Mouse (Mus musculus): ENCODE measurements at regions not wholly inside any gene's neighbourhood (a gene's known extent, or its start where the extent isn't known, plus 50 kb on each side); places are given as distances from the start of the nearest gene placed in this dataset.

GRCm38 (mm10) chr13:39566491-39566890, 605.8 kb upstream of the Slc35b3 start:
- H3K4me2 ChIP-seq = no peak overlapping the region
- no peaks in the 10 kb centered on the region for H3K27me3 ChIP-seq
- no peak for ATAC-seq (ENCODE audit: borderline replicate concordance, extremely low read depth, low FRiP score, low TSS enrichment)
- H3K27ac ChIP-seq = no peak overlapping the region
- no peaks in the 10 kb centered on the region for H3K9me3 ChIP-seq
- no peaks in the 10 kb centered on the region for H3K4me1 ChIP-seq
- H3K9ac ChIP-seq = no peak overlapping the region
- H3K4me3 ChIP-seq = no peak overlapping the region
- no peaks in the 10 kb centered on the region for H3K36me3 ChIP-seq
- 56% methylated on average over 2 of the region's 2 CpGs for WGBS

GRCm38 (mm10) chr13:39537724-39538440, 577.2 kb upstream of the Slc35b3 start:
- 24% methylated on average over 14 of the region's 14 CpGs for WGBS
- Histone ChIP-seq H3K27ac (no peak overlapping the region), H3K9ac (no peak overlapping the region), H3K4me3 (no peak overlapping the region), H3K9me3 (no peaks in the 10 kb centered on the region), H3K36me3 (no peaks in the 10 kb centered on the region), H3K4me1 (no peaks in the 10 kb centered on the region), H3K27me3 (no peaks in the 10 kb centered on the region), H3K4me2 (no peak overlapping the region)
- no peak for ATAC-seq (ENCODE audit: borderline replicate concordance, extremely low read depth, low FRiP score, low TSS enrichment)

GRCm38 (mm10) chr13:39526469-39526868, 565.8 kb upstream of the Slc35b3 start:
- Histone ChIP-seq H3K27ac (no peak overlapping the region), H3K9me3 (no peaks in the 10 kb centered on the region), H3K27me3 (no peaks in the 10 kb centered on the region), H3K36me3 (no peaks in the 10 kb centered on the region), H3K4me3 (no peak overlapping the region), H3K9ac (no peak overlapping the region), H3K4me2 (no peak overlapping the region), H3K4me1 (no peaks in the 10 kb centered on the region)
- ATAC-seq (ENCODE audit: borderline replicate concordance, extremely low read depth, low FRiP score, low TSS enrichment) = no peak
- 81% methylated on average over 1 of the region's 1 CpGs for WGBS

GRCm38 (mm10) chr13:39523856-39524301, 563.2 kb upstream of the Slc35b3 start:
- Histone ChIP-seq H3K27me3 (no peaks in the 10 kb centered on the region), H3K4me3 (no peak overlapping the region), H3K36me3 (no peaks in the 10 kb centered on the region), H3K9ac (no peak overlapping the region), H3K4me1 (no peaks in the 10 kb centered on the region), H3K9me3 (no peaks in the 10 kb centered on the region), H3K27ac (no peak overlapping the region), H3K4me2 (no peak overlapping the region)
- ATAC-seq (ENCODE audit: borderline replicate concordance, extremely low read depth, low FRiP score, low TSS enrichment) = no peak
- 77% methylated on average over 9 of the region's 9 CpGs for WGBS

GRCm38 (mm10) chr13:39523246-39523850, 562.7 kb upstream of the Slc35b3 start:
- Histone ChIP-seq H3K27ac (no peak overlapping the region), H3K36me3 (no peaks in the 10 kb centered on the region), H3K9ac (no peak overlapping the region), H3K4me1 (no peaks in the 10 kb centered on the region), H3K4me2 (no peak overlapping the region), H3K9me3 (no peaks in the 10 kb centered on the region), H3K4me3 (no peak overlapping the region), H3K27me3 (no peaks in the 10 kb centered on the region)
- WGBS = 55% methylated on average over 5 of the region's 5 CpGs
- no peak for ATAC-seq (ENCODE audit: borderline replicate concordance, extremely low read depth, low FRiP score, low TSS enrichment)

GRCm38 (mm10) chr13:39520846-39521245, 560.2 kb upstream of the Slc35b3 start:
- H3K9me3 ChIP-seq = no peaks in the 10 kb centered on the region
- no peak for ATAC-seq (ENCODE audit: borderline replicate concordance, extremely low read depth, low FRiP score, low TSS enrichment)
- H3K36me3 ChIP-seq = no peaks in the 10 kb centered on the region
- H3K27ac ChIP-seq = no peak overlapping the region
- H3K27me3 ChIP-seq = no peaks in the 10 kb centered on the region
- no peak overlapping the region for H3K4me2 ChIP-seq
- no peak overlapping the region for H3K9ac ChIP-seq
- WGBS = 92% methylated on average over 9 of the region's 9 CpGs
- no peaks in the 10 kb centered on the region for H3K4me1 ChIP-seq
- no peak overlapping the region for H3K4me3 ChIP-seq

GRCm38 (mm10) chr13:39516106-39516505, 555.4 kb upstream of the Slc35b3 start:
- H3K9me3 ChIP-seq = no peaks in the 10 kb centered on the region
- H3K27me3 ChIP-seq = no peaks in the 10 kb centered on the region
- WGBS = 56% methylated on average over 8 of the region's 8 CpGs
- no peak overlapping the region for H3K4me2 ChIP-seq
- H3K36me3 ChIP-seq = no peaks in the 10 kb centered on the region
- H3K27ac ChIP-seq = no peak overlapping the region
- no peaks in the 10 kb centered on the region for H3K4me1 ChIP-seq
- no peak overlapping the region for H3K9ac ChIP-seq
- ATAC-seq (ENCODE audit: borderline replicate concordance, extremely low read depth, low FRiP score, low TSS enrichment) = no peak
- no peak overlapping the region for H3K4me3 ChIP-seq

GRCm38 (mm10) chr13:39489806-39490205, 529.1 kb upstream of the Slc35b3 start:
- Histone ChIP-seq H3K4me2 (no peak overlapping the region), H3K9ac (no peak overlapping the region), H3K9me3 (no peaks in the 10 kb centered on the region), H3K4me1 (no peaks in the 10 kb centered on the region), H3K4me3 (no peak overlapping the region), H3K27ac (no peak overlapping the region), H3K27me3 (no peaks in the 10 kb centered on the region), H3K36me3 (no peaks in the 10 kb centered on the region)
- 57% methylated on average over 7 of the region's 7 CpGs for WGBS
- ATAC-seq (ENCODE audit: borderline replicate concordance, extremely low read depth, low FRiP score, low TSS enrichment) = no peak

- no peak overlapping the region for H3K27ac ChIP-seq
- 48% methylated on average over 6 of the region's 6 CpGs for WGBS
- H3K27me3 ChIP-seq = no peaks in the 10 kb centered on the region
- H3K4me2 ChIP-seq = no peak overlapping the region
- H3K36me3 ChIP-seq = no peaks in the 10 kb centered on the region
- H3K4me3 ChIP-seq = no peak overlapping the region
- no peaks in the 10 kb centered on the region for H3K9me3 ChIP-seq
- no peak for ATAC-seq (ENCODE audit: borderline replicate concordance, extremely low read depth, low FRiP score, low TSS enrichment)
- H3K9ac ChIP-seq = no peak overlapping the region
- H3K4me1 ChIP-seq = no peaks in the 10 kb centered on the region
Observed at GRCm38 (mm10) chr13:39472621-39473020, 511.9 kb upstream of the Slc35b3 start.

- Histone ChIP-seq H3K9ac (no peak overlapping the region), H3K9me3 (no peaks in the 10 kb centered on the region), H3K36me3 (no peaks in the 10 kb centered on the region), H3K4me3 (no peak overlapping the region), H3K4me1 (no peaks in the 10 kb centered on the region), H3K27ac (no peak overlapping the region), H3K4me2 (no peak overlapping the region), H3K27me3 (no peaks in the 10 kb centered on the region)
- ATAC-seq (ENCODE audit: borderline replicate concordance, extremely low read depth, low FRiP score, low TSS enrichment) = no peak
- WGBS = 85% methylated on average over 13 of the region's 13 CpGs
Observed at GRCm38 (mm10) chr13:39441799-39442198, 481.1 kb upstream of the Slc35b3 start.

GRCm38 (mm10) chr13:39440907-39441306, 480.2 kb upstream of the Slc35b3 start:
- Histone ChIP-seq H3K4me2 (no peak overlapping the region), H3K36me3 (no peaks in the 10 kb centered on the region), H3K27me3 (no peaks in the 10 kb centered on the region), H3K9me3 (no peaks in the 10 kb centered on the region), H3K9ac (no peak overlapping the region), H3K27ac (no peak overlapping the region), H3K4me1 (no peaks in the 10 kb centered on the region), H3K4me3 (no peak overlapping the region)
- WGBS = 15% methylated on average over 8 of the region's 8 CpGs
- no peak for ATAC-seq (ENCODE audit: borderline replicate concordance, extremely low read depth, low FRiP score, low TSS enrichment)

GRCm38 (mm10) chr13:39440336-39440735, 479.7 kb upstream of the Slc35b3 start:
- Histone ChIP-seq H3K27ac (no peak overlapping the region), H3K9me3 (no peaks in the 10 kb centered on the region), H3K4me2 (no peak overlapping the region), H3K36me3 (no peaks in the 10 kb centered on the region), H3K9ac (no peak overlapping the region), H3K27me3 (no peaks in the 10 kb centered on the region), H3K4me1 (no peaks in the 10 kb centered on the region), H3K4me3 (no peak overlapping the region)
- WGBS = 89% methylated on average over 10 of the region's 10 CpGs
- no peak for ATAC-seq (ENCODE audit: borderline replicate concordance, extremely low read depth, low FRiP score, low TSS enrichment)

All from lung, embryonic 15.5 days (tissue).